Mouse (Mus musculus) forebrain, embryonic 16.5 days (tissue): Measurements from ENCODE around the gene Trim28. TPM values are rescaled to one million over a fixed set of nuclear protein-coding genes. Genes with fewer than 3 reads are reported as not detected.

Experiments
- ATAC-seq: fragments of 200-750 bp; cut with Nextera tagmentation; 2 replicates; pipeline ENCODE4 v1.8.0; 2017; ENCODE audit warnings: mild to moderate bottlenecking, moderate library complexity
- H3K27ac ChIP-seq: fragments of 300-500 bp; sonication (generic); 2 replicates; pipeline ENCODE4 v1.5.1; 2014; ENCODE audit warnings: low read length, control low read depth
- H3K27me3 ChIP-seq: fragments of 300-500 bp; sonication (generic); replicated peaks from 2 replicates; pipeline ENCODE4 v1.6.1; 2014; ENCODE audit warnings: low read length; ENCODE audit not compliant: control insufficient read depth, insufficient read depth
- H3K36me3 ChIP-seq: fragments of 300-500 bp; sonication (generic); 2 replicates; pipeline ENCODE4 v1.6.1; 2014; ENCODE audit not compliant: control insufficient read depth, insufficient read depth
- H3K4me1 ChIP-seq: fragments of 300-500 bp; sonication (generic); replicated peaks from 2 replicates; pipeline ENCODE4 v1.6.1; 2014; ENCODE audit warnings: low read length; ENCODE audit not compliant: control insufficient read depth, insufficient read depth
- H3K4me2 ChIP-seq: fragments of 300-500 bp; sonication (generic); 2 replicates; pipeline ENCODE4 v1.6.1; 2014; ENCODE audit warnings: mild to moderate bottlenecking, low read length, control low read depth
- H3K4me3 ChIP-seq: fragments of 300-500 bp; sonication (generic); replicated peaks from 2 replicates; pipeline ENCODE4 v1.5.1; 2014; ENCODE audit warnings: mild to moderate bottlenecking, low read length, control low read depth
- H3K9ac ChIP-seq: fragments of 300-500 bp; sonication (generic); replicated peaks from 2 replicates; pipeline ENCODE4 v1.6.1; 2014; ENCODE audit warnings: low read depth, low read length, control low read depth
- H3K9me3 ChIP-seq: fragments of 300-500 bp; sonication (generic); 2 replicates; pipeline ENCODE4 v1.6.1; 2016; ENCODE audit warnings: low read length; ENCODE audit not compliant: control insufficient read depth
- WGBS: fragments of 180-500 bp; shearing (Covaris S2); extraction: QIAGEN DNeasy Blood & Tissue Kit; methylation state at CpG from one replicate; pipeline ENCODE4 v1.1.7; 2014; 5-methylcytosine and 5-hydroxymethylcytosine counted together
- polyA plus RNA-seq: library from polyadenylated mRNA; unstranded; fragments of >200 nt; fragmentation: Nextera tagmentation; extraction: Ambion mirVana; gene quantifications from 2 replicates; pipeline ENCODE4 v1.2.1, GENCODE M21; 2015

Trim28 gene
- polyA plus RNA-seq, 1 experiment from 2014 or later, result 230 TPM

- Histone ChIP-seq H3K4me1 (peaks cover 28% of the 10 kb centered on the region), H3K9me3 (no peaks in the 10 kb centered on the region), H3K27me3 (no peaks in the 10 kb centered on the region), H3K4me3 (peak overlapping the region; percentile 90), H3K36me3 (peaks cover 45% of the 10 kb centered on the region), H3K4me2 (peak overlapping the region; percentile 97), H3K9ac (peak overlapping the region; percentile 90), H3K27ac (no peak overlapping the region)
- 29% methylated on average over 4 of the region's 4 CpGs for WGBS
- no peak for ATAC-seq
These were observed 26.7 kb downstream of the Trim28 start for GRCm38 (mm10) chr7:13025511-13026112.

- WGBS, result 81% methylated on average over 4 of the region's 4 CpGs
- H3K27ac ChIP-seq, result no peak overlapping the region
- H3K9ac ChIP-seq, result no peak overlapping the region
- H3K9me3 ChIP-seq, result no peaks in the 10 kb centered on the region
- peaks cover 57% of the 10 kb centered on the region for H3K36me3 ChIP-seq
- no peaks in the 10 kb centered on the region for H3K27me3 ChIP-seq
- no peak for ATAC-seq
- H3K4me2 ChIP-seq, result no peak overlapping the region
- H3K4me1 ChIP-seq, result peaks cover 28% of the 10 kb centered on the region
- H3K4me3 ChIP-seq, result no peak overlapping the region
These were observed 30.1 kb downstream of the Trim28 start for GRCm38 (mm10) chr7:13028986-13029385.

GRCm38 (mm10) chr7:13031069-13031468, 32.2 kb downstream of the Trim28 start:
- Histone ChIP-seq H3K36me3 (peaks cover 67% of the 10 kb centered on the region), H3K27me3 (no peaks in the 10 kb centered on the region), H3K9me3 (no peaks in the 10 kb centered on the region), H3K27ac (no peak overlapping the region), H3K4me3 (no peak overlapping the region), H3K9ac (no peak overlapping the region), H3K4me2 (no peak overlapping the region), H3K4me1 (peaks cover 29% of the 10 kb centered on the region)
- no peak for ATAC-seq
- WGBS, result 76% methylated on average over 5 of the region's 5 CpGs

- Histone ChIP-seq H3K4me1 (peaks cover 29% of the 10 kb centered on the region), H3K9me3 (no peaks in the 10 kb centered on the region), H3K36me3 (peaks cover 60% of the 10 kb centered on the region), H3K4me3 (no peak overlapping the region), H3K9ac (no peak overlapping the region), H3K4me2 (no peak overlapping the region), H3K27ac (no peak overlapping the region), H3K27me3 (no peaks in the 10 kb centered on the region)
- ATAC-seq, result no peak
- 92% methylated on average over 2 of the region's 2 CpGs for WGBS
These were observed 33.1 kb downstream of the Trim28 start for GRCm38 (mm10) chr7:13031983-13032382.

- no peaks in the 10 kb centered on the region for H3K27me3 ChIP-seq
- no peak overlapping the region for H3K9ac ChIP-seq
- H3K27ac ChIP-seq, result no peak overlapping the region
- no peak overlapping the region for H3K4me3 ChIP-seq
- H3K4me1 ChIP-seq, result peaks cover 30% of the 10 kb centered on the region
- no peaks in the 10 kb centered on the region for H3K9me3 ChIP-seq
- no peak overlapping the region for H3K4me2 ChIP-seq
- no peak for ATAC-seq
- 94% methylated on average over 7 of the region's 7 CpGs for WGBS
- peaks cover 55% of the 10 kb centered on the region for H3K36me3 ChIP-seq
These were observed 33.6 kb downstream of the Trim28 start for GRCm38 (mm10) chr7:13032541-13032940.

GRCm38 (mm10) chr7:13033451-13034147, 34.7 kb downstream of the Trim28 start:
- Histone ChIP-seq H3K9ac (peak overlapping the region; percentile 78), H3K9me3 (no peaks in the 10 kb centered on the region), H3K4me3 (peak overlapping the region; percentile 64), H3K27ac (peak overlapping the region; percentile 84), H3K4me2 (peak overlapping the region; percentile 91), H3K36me3 (peaks cover 44% of the 10 kb centered on the region), H3K27me3 (no peaks in the 10 kb centered on the region), H3K4me1 (peaks cover 31% of the 10 kb centered on the region)
- WGBS, result 48% methylated on average over 13 of the region's 13 CpGs
- ATAC-seq, result no peak

GRCm38 (mm10) chr7:13034148-13034977, 35.4 kb downstream of the Trim28 start, which contains the start of gene Chmp2a:
TSS of gene Chmp2a (minus strand) at chr7:13034807.
- under 1% methylated on average over 45 of the region's 45 CpGs for WGBS
- H3K4me2 ChIP-seq, result peak within 1 kb of the TSS; percentile 91
- peak; percentile 77 for ATAC-seq
- H3K27ac ChIP-seq, result peak within 1 kb of the TSS; percentile 84
- H3K27me3 ChIP-seq, result no peaks in the 10 kb centered on the region
- H3K9ac ChIP-seq, result peak within 1 kb of the TSS; percentile 78
- H3K9me3 ChIP-seq, result no peaks in the 10 kb centered on the region
- H3K36me3 ChIP-seq, result peaks cover 37% of the 10 kb centered on the region
- peaks cover 38% of the 10 kb centered on the region for H3K4me1 ChIP-seq
- H3K4me3 ChIP-seq, result peak within 1 kb of the TSS; percentile 64

GRCm38 (mm10) chr7:13035211-13035855, 36.4 kb downstream of the Trim28 start:
- H3K36me3 ChIP-seq, result peaks cover 27% of the 10 kb centered on the region
- H3K27me3 ChIP-seq, result no peaks in the 10 kb centered on the region
- 78% methylated on average over 17 of the region's 17 CpGs for WGBS
- H3K9me3 ChIP-seq, result no peaks in the 10 kb centered on the region
- ATAC-seq, result no peak
- H3K27ac ChIP-seq, result peak overlapping the region; percentile 72
- H3K9ac ChIP-seq, result no peak overlapping the region
- H3K4me1 ChIP-seq, result peaks cover 38% of the 10 kb centered on the region
- H3K4me2 ChIP-seq, result peak overlapping the region; percentile 91
- H3K4me3 ChIP-seq, result no peak overlapping the region

- no peak for ATAC-seq
- Histone ChIP-seq H3K4me3 (peak overlapping the region; percentile 77), H3K9ac (peak overlapping the region; percentile 98), H3K36me3 (peaks cover 17% of the 10 kb centered on the region), H3K27me3 (no peaks in the 10 kb centered on the region), H3K27ac (no peak overlapping the region), H3K9me3 (no peaks in the 10 kb centered on the region), H3K4me2 (peak overlapping the region; percentile 94), H3K4me1 (peaks cover 38% of the 10 kb centered on the region)
- WGBS, result 46% methylated on average over 4 of the region's 4 CpGs
These were observed 37.9 kb downstream of the Trim28 start for GRCm38 (mm10) chr7:13036806-13037205.
